Mouse (Mus musculus): Measurements from ENCODE around the gene Gm16253.

Gm16253 gene

GRCm38 (mm10) chr3:96557694-96558093, 19.1 kb upstream of the Gm16253 start, which contains the start of gene Txnip:
Txnip (plus strand) TSS chr3:96557957.
- DNase-seq (ENCODE audit: low read depth, low spot score): peak; percentile 100

GRCm38 (mm10) chr3:96558159-96558558, 18.6 kb upstream of the Gm16253 start:
- DNase-seq (ENCODE audit: low read depth, low spot score): no peak

GRCm38 (mm10) chr3:96558668-96559196, 18.1 kb upstream of the Gm16253 start:
- no peak for DNase-seq (ENCODE audit: low read depth, low spot score)

- DNase-seq (ENCODE audit: low read depth, low spot score): no peak
These were observed 17.3 kb upstream of the Gm16253 start for GRCm38 (mm10) chr3:96559398-96559910.

GRCm38 (mm10) chr3:96559911-96560850, 16.6 kb upstream of the Gm16253 start:
- no peak for DNase-seq (ENCODE audit: low read depth, low spot score)

- DNase-seq (ENCODE audit: low read depth, low spot score): no peak
These were observed 15.7 kb upstream of the Gm16253 start for GRCm38 (mm10) chr3:96560881-96561668.

- DNase-seq (ENCODE audit: low read depth, low spot score): no peak
These were observed 14.7 kb upstream of the Gm16253 start for GRCm38 (mm10) chr3:96561946-96562681.

- DNase-seq (ENCODE audit: low read depth, low spot score): no peak
These were observed 13.5 kb upstream of the Gm16253 start for GRCm38 (mm10) chr3:96563267-96563666.

- no peak for DNase-seq (ENCODE audit: low read depth, low spot score)
These were observed 12.7 kb upstream of the Gm16253 start for GRCm38 (mm10) chr3:96563911-96564632.

- no peak for DNase-seq (ENCODE audit: low read depth, low spot score)
These were observed 12.2 kb upstream of the Gm16253 start for GRCm38 (mm10) chr3:96564633-96565032.

- DNase-seq (ENCODE audit: low read depth, low spot score): no peak
These were observed 11.7 kb upstream of the Gm16253 start for GRCm38 (mm10) chr3:96565105-96565504.

- no peak for DNase-seq (ENCODE audit: low read depth, low spot score)
These were observed 9.9 kb upstream of the Gm16253 start for GRCm38 (mm10) chr3:96566661-96567450.

GRCm38 (mm10) chr3:96568605-96569004, 8.2 kb upstream of the Gm16253 start:
- DNase-seq (ENCODE audit: low read depth, low spot score): no peak

GRCm38 (mm10) chr3:96569506-96569905, 7.3 kb upstream of the Gm16253 start:
- DNase-seq (ENCODE audit: low read depth, low spot score): no peak

- DNase-seq (ENCODE audit: low read depth, low spot score): peak; percentile 59
These were observed 6.7 kb upstream of the Gm16253 start for GRCm38 (mm10) chr3:96569966-96570605.

GRCm38 (mm10) chr3:96570643-96571042, 6.1 kb upstream of the Gm16253 start:
- no peak for DNase-seq (ENCODE audit: low read depth, low spot score)

GRCm38 (mm10) chr3:96571336-96571735, 5.4 kb upstream of the Gm16253 start:
- DNase-seq (ENCODE audit: low read depth, low spot score): peak; percentile 91

GRCm38 (mm10) chr3:96571896-96572698, 4.7 kb upstream of the Gm16253 start:
- DNase-seq (ENCODE audit: low read depth, low spot score): peak; percentile 70

Measured in ZHBTc4 (cell line).